Mouse (Mus musculus) c-Kit-negative CD71-positive TER-119-positive erythroid progenitor cells, embryonic 14.5 days (primary cell): ENCODE results near the gene Plekho2.

Experiments used
- DNase-seq: peaks from one replicate; pipeline ENCODE4 v3.0.0-alpha.2; 2013; ENCODE audit warnings: low read depth, low spot score

Gene Plekho2

GRCm38 (mm10) chr9:65531283-65531682 is 48.6 kb downstream of the Plekho2 start:
- no peak for DNase-seq

GRCm38 (mm10) chr9:65529659-65530058 is 50.2 kb downstream of the Plekho2 start:
- DNase-seq: peak; percentile 62

GRCm38 (mm10) chr9:65528417-65529038 is 51.3 kb downstream of the Plekho2 start:
- DNase-seq: peak; percentile 57

- DNase-seq: no peak
Measured at GRCm38 (mm10) chr9:65525445-65526195, 54.2 kb downstream of the Plekho2 start.

GRCm38 (mm10) chr9:65523611-65524364 is 56.1 kb downstream of the Plekho2 start:
- DNase-seq: peak; percentile 58

GRCm38 (mm10) chr9:65520505-65520876 is 59.3 kb downstream of the Plekho2 start:
- DNase-seq: no peak

GRCm38 (mm10) chr9:65519807-65520504 is 59.9 kb downstream of the Plekho2 start, which contains the start of gene Ankdd1a:
TSS of gene Ankdd1a (minus strand) at chr9:65520193.
- DNase-seq: no peak

- no peak for DNase-seq
Measured at GRCm38 (mm10) chr9:65514851-65515261, 65.0 kb downstream of the Plekho2 start.

- DNase-seq: no peak
Measured at GRCm38 (mm10) chr9:65514431-65514830, 65.4 kb downstream of the Plekho2 start.

- DNase-seq: no peak
Measured at GRCm38 (mm10) chr9:65512520-65512919, 67.3 kb downstream of the Plekho2 start.

GRCm38 (mm10) chr9:65508449-65508848 is 71.4 kb downstream of the Plekho2 start:
- DNase-seq: no peak

- DNase-seq: no peak
Measured at GRCm38 (mm10) chr9:65502721-65503505, 76.9 kb downstream of the Plekho2 start.
